Mouse (Mus musculus) small intestine, adult 2 months (tissue): Measurements from ENCODE around the gene Gabpb2. TPM values are rescaled to one million over a fixed set of nuclear protein-coding genes. Genes with fewer than 3 reads are reported as not detected.

Experiments used
- H3K27ac ChIP-seq: fragments of 200-500 bp; 2 replicates; pipeline ENCODE4 v1.5.1; 2012; ENCODE audit warnings: low read depth, low read length, control low read depth, inconsistent platforms; ENCODE audit not compliant: insufficient read depth
- H3K27me3 ChIP-seq: fragments of 200-500 bp; 2 replicates; pipeline ENCODE4 v1.6.1; 2012; ENCODE audit warnings: mild to moderate bottlenecking, moderate library complexity, low read length, inconsistent platforms; ENCODE audit not compliant: control insufficient read depth, insufficient read depth
- H3K36me3 ChIP-seq: fragments of 200-500 bp; 2 replicates; pipeline ENCODE4 v1.6.1; 2012; ENCODE audit warnings: mild to moderate bottlenecking, low read length, control low read depth, inconsistent platforms; ENCODE audit not compliant: control insufficient read depth, insufficient read depth
- H3K4me1 ChIP-seq: fragments of 200-500 bp; 2 replicates; pipeline ENCODE4 v1.6.1; 2012; ENCODE audit warnings: low read length, inconsistent platforms, mixed read lengths; ENCODE audit not compliant: control insufficient read depth, insufficient read depth, insufficient read length
- H3K4me3 ChIP-seq: fragments of 200-500 bp; 2 replicates; pipeline ENCODE4 v1.5.1; 2012; ENCODE audit warnings: low read depth, mild to moderate bottlenecking, control low read depth, inconsistent platforms, low read length, moderate library complexity
- CTCF ChIP-seq: fragments of 200-500 bp; IDR thresholded peaks from 2 replicates; pipeline ENCODE4 v1.5.1; 2012; ENCODE audit warnings: low read depth, mild to moderate bottlenecking, control low read depth, inconsistent platforms, low read length, moderate library complexity, mixed read lengths; ENCODE audit not compliant: insufficient replicate concordance, insufficient read length; ENCODE audit errors: extremely low read depth
- POLR2A ChIP-seq: fragments of 200-500 bp; IDR thresholded peaks from 2 replicates; pipeline ENCODE4 v1.6.1; 2012; ENCODE audit warnings: low read depth, mild to moderate bottlenecking, control low read depth, inconsistent platforms, low read length, moderate library complexity
- WGBS: fragments of 180-500 bp; shearing (Covaris S2); methylation state at CpG from one replicate; pipeline ENCODE4 v1.1.7; 2018; 5-methylcytosine and 5-hydroxymethylcytosine counted together
- polyA plus RNA-seq: library from polyadenylated mRNA; depleted of rRNA; stranded (reverse); fragments of >200 nt; gene quantifications from 2 replicates; pipeline ENCODE4 v1.2.3, GENCODE M21; 2012

Gabpb2 gene
- polyA plus RNA-seq, 1 experiment = 7.4 TPM

- Histone ChIP-seq H3K27ac (no peak overlapping the region), H3K27me3 (peaks cover 25% of the 10 kb centered on the region), H3K36me3 (no peaks in the 10 kb centered on the region), H3K4me3 (peak overlapping the region; percentile 50), H3K4me1 (peaks cover 3% of the 10 kb centered on the region)
- TF ChIP-seq CTCF (peak; percentile 82), POLR2A (no peak)
- 15% methylated on average over 16 of the region's 16 CpGs for WGBS
These were observed 43.6 kb downstream of the Gabpb2 start for GRCm38 (mm10) chr3:95174011-95174592.

GRCm38 (mm10) chr3:95173256-95173949 is 44.3 kb downstream of the Gabpb2 start:
- TF ChIP-seq POLR2A = no peak
- no peak for TF ChIP-seq CTCF
- 20% methylated on average over 58 of the region's 58 CpGs for WGBS
- Histone ChIP-seq H3K27ac (no peak overlapping the region), H3K4me1 (peaks cover 3% of the 10 kb centered on the region), H3K4me3 (peak overlapping the region; percentile 50), H3K27me3 (peaks cover 25% of the 10 kb centered on the region), H3K36me3 (no peaks in the 10 kb centered on the region)

- no peaks in the 10 kb centered on the region for H3K36me3 ChIP-seq
- WGBS = 31% methylated on average over 84 of the region's 84 CpGs
- peaks cover 3% of the 10 kb centered on the region for H3K4me1 ChIP-seq
- H3K27me3 ChIP-seq = peaks cover 25% of the 10 kb centered on the region
- no peak overlapping the region for H3K27ac ChIP-seq
- H3K4me3 ChIP-seq = peak overlapping the region; percentile 50
- TF ChIP-seq CTCF (no peak), POLR2A (no peak)
These were observed 45.0 kb downstream of the Gabpb2 start for GRCm38 (mm10) chr3:95172526-95173255.

GRCm38 (mm10) chr3:95171105-95171504 is 46.6 kb downstream of the Gabpb2 start:
- H3K27ac ChIP-seq = no peak overlapping the region
- H3K36me3 ChIP-seq = no peaks in the 10 kb centered on the region
- H3K4me3 ChIP-seq = no peak overlapping the region
- H3K4me1 ChIP-seq = peaks cover 3% of the 10 kb centered on the region
- TF ChIP-seq POLR2A = no peak
- TF ChIP-seq CTCF = no peak
- WGBS = 49% methylated on average over 6 of the region's 6 CpGs
- peaks cover 25% of the 10 kb centered on the region for H3K27me3 ChIP-seq

- no peak overlapping the region for H3K4me3 ChIP-seq
- 89% methylated on average over 10 of the region's 10 CpGs for WGBS
- no peaks in the 10 kb centered on the region for H3K36me3 ChIP-seq
- no peak for TF ChIP-seq CTCF
- H3K27ac ChIP-seq = no peak overlapping the region
- H3K4me1 ChIP-seq = peaks cover 3% of the 10 kb centered on the region
- peaks cover 25% of the 10 kb centered on the region for H3K27me3 ChIP-seq
These were observed 47.7 kb downstream of the Gabpb2 start for GRCm38 (mm10) chr3:95169996-95170395.

GRCm38 (mm10) chr3:95164840-95165239 is 52.9 kb downstream of the Gabpb2 start:
- Histone ChIP-seq H3K27ac (no peak overlapping the region), H3K36me3 (no peaks in the 10 kb centered on the region), H3K4me3 (no peak overlapping the region), H3K4me1 (peaks cover 9% of the 10 kb centered on the region), H3K27me3 (peaks cover 10% of the 10 kb centered on the region)
- 50% methylated on average over 5 of the region's 5 CpGs for WGBS
- TF ChIP-seq POLR2A = no peak
- TF ChIP-seq CTCF = no peak

- WGBS = 82% methylated on average over 5 of the region's 5 CpGs
- Histone ChIP-seq H3K27me3 (peaks cover 10% of the 10 kb centered on the region), H3K4me1 (peaks cover 13% of the 10 kb centered on the region), H3K4me3 (no peak overlapping the region), H3K27ac (no peak overlapping the region), H3K36me3 (no peaks in the 10 kb centered on the region)
- no peak for TF ChIP-seq CTCF
- TF ChIP-seq POLR2A = no peak
These were observed 53.5 kb downstream of the Gabpb2 start for GRCm38 (mm10) chr3:95164256-95164550.
